Mouse (Mus musculus) frontal cortex, postnatal 10 days (tissue): ENCODE results near the gene Nkain2.
"Not testable (repeated sequence)": the region's sequence is repeated elsewhere in the genome, so short reads cannot be mapped to it uniquely, and the experiment has no call there.

ENCODE experiments used
- DNase-seq, 2 experiments: peaks; one replicate each; pipeline ENCODE4 v3.0.0; 2022; ENCODE audit warnings: low spot score in 2 of 2, mixed read lengths in 1 of 2

The Nkain2 gene

DNA sequence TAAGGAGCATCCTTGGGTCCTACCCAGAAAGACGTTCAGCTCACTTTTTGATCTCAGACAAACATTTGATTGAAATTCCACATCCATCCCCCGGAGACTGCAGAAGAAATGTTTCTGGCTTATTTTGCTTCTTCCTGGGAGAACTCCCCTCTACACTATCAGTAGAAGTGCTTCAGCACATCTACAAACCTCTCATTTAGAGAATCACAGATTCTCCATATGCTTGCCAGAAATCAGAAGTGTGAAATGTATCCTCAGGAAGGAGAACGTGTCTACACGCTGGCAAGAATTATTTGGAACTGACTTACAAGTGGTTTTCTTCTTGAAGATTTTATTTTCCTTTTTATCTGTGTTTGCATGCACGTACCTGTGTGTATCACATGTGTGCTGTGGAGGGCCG is 829.9 kb downstream of the Nkain2 start:
- no peak for DNase-seq

DNA sequence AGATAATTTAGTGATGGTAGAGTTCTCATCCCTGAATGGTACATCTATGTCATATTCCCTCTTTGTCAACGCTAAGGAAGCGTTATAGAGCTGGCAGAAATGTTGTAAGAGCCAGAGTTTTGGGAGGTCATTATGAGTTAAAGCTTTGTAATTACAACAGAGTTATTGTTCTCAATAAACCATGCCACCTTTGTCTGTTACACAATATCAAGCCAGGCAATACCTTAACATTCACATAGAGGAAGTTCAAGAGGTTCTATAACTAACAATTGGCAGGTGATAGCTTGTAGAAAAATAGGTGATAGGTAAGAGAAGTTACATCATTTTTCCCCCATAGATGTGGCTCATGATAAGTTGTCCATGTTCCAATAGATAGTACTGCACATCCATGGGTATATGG is 832.0 kb downstream of the Nkain2 start:
- DNase-seq, result no peak

DNA sequence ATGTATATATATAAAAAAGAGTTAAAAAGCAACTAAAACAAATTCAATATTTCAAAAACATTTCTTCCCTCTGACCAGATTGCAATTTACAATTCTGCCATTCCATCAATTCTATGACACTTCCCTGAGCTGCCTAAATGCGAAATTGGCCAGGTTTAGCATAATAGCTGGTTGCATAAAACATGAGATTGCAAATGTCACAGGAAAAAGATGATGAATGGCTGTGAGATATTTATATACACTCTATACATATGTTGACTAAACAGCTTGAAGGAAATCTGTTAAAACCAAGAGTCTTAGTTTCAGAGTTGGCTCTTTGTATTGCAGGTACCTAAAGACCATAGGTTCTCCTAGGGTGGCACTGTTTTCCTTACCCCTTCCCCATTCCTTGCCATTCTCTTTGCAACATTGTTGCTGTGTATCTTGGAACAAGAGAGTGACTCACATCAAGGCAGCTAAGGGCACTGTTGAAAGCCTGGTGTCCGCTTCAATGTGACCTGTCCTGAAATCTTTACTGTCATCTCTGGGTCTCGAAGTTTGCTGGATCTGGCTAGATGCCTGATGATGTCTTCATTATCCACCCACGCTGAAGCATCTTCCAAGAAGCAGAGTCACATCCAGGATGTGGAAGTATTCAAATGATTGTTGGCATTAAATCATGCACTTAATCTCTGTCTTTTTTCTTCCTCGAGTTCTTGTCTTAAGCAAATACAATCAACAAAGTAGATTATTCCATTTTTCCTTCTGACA is 837.5 kb downstream of the Nkain2 start:
- DNase-seq, result no peak

DNA sequence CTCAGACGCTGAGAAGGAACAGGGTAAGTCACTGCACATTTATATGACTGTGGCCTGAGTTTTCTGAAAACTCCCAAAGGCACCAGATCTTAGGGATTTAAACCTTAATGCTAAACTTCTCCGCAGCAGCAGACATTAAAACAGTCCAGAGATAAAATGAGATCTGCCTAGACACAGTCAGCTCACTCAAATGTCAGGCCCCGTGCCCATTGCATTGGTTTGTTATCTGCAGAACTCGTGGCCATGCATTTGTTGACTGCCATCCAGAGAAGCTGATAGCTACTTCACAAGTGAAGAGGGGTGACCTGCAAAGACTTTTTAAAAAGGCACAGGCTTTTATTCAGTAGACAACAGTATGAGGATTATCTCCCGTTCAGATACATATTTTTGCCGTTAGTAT is 838.2 kb downstream of the Nkain2 start:
- DNase-seq, result no peak

DNA sequence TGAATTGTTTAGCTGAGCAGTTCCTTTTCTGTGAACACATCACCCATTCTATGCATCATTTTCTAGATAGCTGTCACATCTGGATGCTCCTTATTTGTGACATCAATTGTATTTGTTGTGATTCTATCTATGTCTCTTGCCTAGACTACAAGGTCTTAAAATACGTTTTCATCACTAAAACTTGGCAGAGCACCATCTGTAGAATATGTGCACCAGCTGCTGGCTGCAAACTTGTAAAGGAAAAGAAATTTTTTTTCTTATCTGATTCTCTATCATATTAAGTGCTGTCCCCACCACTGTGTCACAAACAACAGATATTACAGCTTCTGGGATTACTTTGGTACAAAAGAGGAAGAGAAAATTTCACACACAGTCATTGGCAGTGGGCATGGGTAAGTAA is 860.3 kb downstream of the Nkain2 start:
- no peak for DNase-seq

DNA sequence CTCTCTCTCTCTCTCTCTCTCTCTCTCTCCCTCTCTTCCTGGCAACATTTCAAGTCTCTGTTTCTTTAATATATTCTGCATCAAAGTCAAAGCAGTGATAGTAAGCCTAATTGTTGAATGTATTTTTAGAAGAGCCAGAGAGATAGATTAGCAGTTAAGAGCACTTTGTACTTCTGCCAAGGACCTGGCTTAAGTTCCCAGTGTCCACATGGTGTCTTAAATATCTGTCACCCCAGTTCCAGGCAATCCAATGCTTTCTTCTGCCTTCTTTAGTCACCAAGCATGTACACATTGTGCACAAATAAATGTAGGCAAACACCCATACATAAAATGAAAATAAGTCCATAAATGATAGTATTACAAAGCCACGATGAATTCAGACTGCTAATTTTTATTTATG is 871.9 kb downstream of the Nkain2 start:
- no peak for DNase-seq

DNA sequence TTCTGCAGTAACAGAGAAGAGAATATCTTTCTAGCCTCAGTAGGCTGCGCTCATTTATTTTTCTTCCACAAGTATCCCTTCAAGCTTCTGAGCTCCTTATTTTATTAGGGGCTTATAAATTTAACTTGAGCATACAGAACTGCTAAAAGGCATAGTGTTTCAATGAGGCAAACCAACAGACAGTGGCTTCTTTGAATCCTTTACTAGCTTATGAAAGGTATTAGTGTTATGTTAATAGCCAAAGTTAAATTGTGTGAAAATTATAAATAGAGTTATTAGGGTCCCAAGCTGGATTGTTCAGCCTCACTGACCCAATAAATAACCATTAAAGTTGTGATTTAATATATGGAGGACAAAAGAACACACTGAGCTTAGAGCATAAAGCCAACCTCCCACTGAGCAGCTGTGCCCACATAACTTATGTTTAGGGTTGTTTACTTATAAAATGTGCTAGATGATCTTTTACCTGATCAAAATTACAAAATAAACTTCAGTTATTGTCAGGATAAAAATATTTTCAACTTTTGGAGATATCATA is 889.0 kb downstream of the Nkain2 start:
- DNase-seq, result no peak

DNA sequence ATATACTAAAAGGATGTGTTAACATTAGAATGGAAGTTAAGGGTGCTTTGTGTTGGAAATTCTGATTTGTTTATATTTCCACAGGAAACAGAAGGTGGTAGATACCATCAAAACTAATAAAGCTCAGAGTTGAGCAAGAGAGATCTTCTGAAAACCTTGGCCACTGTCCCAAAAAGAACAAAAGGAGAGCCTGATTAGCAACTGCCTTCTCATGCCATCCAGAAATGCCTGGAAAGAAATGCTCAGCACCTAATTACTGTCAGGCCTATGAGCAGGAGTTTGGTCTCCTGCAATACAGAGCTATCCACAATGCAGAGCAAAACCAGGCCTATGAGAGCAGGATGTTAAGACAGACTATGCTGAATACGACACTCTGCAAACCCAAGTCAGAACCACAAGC is 897.1 kb downstream of the Nkain2 start:
- no peak for DNase-seq

DNA sequence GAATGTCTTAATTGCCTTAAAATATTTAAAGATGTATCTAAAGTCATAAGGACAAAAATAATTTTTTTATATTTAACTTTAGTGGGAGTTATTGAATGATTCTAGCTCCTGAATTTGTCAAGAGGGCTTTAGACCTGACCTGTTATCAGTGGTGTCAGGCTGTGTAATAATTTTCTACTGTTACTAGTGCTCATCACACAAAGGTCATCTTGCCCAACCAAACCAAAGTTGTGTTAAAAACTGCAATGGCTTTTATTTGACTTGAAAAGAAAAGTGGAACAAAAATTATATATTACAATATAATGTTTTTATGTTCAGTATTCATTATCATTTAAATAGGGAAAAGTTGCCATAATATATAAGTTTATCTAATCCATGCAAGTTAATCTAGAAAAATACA is 911.9 kb downstream of the Nkain2 start:
- no peak for DNase-seq

DNA sequence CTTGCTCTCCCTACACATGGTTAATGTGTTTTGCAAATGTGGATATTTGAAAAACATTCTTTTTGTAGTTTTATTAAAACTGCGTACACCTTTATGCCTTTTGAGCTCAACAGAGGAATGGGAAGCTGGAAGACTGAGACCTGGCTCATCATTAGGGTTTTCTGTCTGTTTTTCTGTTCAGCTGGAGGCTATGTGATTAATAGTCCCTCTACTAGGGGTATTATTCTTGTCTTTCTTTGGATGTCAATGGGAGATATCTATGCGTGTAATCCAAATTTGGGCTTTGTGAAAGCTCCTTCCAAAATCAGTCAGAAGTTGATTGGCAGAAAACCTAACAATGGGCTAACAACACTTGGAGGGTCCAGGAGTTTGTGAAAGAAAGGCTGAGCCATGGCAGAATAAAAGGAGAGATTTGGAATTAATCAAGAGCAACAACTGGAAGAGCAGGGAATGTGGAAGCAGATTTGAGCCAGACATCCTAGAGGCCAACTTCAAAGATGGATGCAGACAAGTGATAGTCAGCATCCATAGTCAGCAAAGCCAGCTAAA is 943.0 kb downstream of the Nkain2 start:
- no peak for DNase-seq

DNA sequence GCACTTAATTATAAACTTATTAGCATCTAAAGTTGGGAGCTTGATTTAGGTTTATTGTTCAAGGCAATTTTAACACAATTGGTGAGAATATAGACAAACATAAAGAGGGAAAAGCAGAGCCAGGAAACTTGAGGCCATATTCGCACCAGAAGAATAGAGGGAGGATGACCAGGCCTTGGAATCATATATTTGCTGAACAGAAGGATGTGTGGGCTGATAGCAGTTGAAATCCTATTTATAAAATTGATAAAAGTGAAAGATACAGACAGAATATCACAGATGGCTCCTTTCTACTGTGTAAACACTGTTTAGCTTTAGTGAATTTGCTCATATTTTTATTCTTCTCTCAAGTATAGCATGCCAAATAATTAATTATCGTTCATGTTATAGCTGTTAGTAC is 958.3 kb downstream of the Nkain2 start:
- DNase-seq, result no peak

DNA sequence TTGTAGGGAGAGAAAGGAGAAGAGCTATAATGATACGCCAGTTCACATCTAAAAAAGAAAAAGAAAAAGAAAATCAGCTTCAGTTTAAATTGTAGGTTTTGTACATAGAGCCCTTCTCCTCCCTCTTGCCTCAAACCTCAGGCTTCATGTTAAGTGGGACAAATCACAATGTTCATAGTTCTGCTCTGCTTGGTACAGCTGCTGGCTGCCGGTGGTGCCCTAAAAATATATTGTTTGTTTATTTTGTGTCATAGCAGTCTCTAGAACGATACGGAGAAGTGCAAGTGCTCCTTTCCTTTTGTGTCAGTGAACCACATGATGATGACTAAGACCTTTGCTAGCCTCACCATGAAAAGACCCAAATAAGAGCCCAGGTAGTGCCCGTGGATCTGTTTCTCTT is 962.6 kb downstream of the Nkain2 start:
- DNase-seq, result no peak

DNA sequence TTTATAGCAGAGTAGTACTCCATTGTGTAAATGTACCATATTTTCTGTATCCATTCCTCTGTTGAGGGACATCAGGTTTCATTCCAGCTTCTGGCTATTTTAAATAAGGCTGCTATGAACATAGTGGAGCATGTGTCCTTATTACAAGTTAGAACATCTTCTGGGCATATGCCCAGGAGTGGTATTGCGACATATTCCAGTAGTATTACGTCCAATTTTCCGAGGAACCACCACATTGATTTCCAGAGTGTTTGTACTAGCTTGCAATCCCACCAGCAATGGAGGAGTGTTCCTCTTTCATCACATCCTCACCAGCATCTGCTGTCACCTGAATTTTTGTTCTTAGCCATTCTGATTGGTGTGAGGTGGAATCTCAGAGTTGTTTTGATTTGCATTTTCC is 969.4 kb downstream of the Nkain2 start:
- not testable (repeated sequence) for DNase-seq

DNA sequence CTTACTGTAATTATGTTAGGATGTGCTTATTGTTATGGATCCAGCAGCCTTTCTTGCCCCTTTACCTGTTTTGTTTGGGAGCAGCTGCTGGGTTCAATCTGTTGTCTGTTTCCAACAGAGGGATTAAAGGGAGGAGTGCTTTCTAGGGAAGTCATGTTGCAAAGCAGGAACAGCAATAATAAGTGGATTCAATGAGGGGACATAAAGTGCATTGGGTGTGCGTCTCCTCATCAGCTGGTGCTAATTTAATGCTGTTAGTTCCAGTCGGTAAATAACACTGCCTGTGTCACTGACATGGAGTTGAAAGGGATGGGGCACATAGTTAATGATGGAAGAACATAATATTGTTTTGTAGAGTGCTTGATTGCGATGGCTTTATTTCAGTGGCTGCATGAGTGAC is 982.8 kb downstream of the Nkain2 start:
- DNase-seq, result no peak

DNA sequence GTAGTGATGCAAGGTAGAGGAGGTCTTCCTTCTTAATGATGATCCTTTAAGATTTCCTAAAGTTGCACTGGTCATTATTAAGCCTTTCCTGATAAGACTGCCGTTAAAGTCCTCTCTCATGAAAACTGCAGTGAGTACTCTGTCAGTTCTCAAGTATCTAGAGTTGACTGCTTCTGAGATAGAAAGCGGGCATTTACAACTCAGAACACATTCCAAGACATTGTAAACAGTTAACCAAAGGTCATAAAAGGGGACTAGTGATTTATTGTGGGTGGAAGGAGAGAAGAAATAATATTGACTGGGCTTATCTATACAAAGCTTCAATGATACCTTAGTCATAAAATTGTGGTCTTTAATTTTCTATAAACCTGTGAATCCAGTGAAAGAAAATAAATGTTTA is 990.8 kb downstream of the Nkain2 start:
- no peak for DNase-seq

DNA sequence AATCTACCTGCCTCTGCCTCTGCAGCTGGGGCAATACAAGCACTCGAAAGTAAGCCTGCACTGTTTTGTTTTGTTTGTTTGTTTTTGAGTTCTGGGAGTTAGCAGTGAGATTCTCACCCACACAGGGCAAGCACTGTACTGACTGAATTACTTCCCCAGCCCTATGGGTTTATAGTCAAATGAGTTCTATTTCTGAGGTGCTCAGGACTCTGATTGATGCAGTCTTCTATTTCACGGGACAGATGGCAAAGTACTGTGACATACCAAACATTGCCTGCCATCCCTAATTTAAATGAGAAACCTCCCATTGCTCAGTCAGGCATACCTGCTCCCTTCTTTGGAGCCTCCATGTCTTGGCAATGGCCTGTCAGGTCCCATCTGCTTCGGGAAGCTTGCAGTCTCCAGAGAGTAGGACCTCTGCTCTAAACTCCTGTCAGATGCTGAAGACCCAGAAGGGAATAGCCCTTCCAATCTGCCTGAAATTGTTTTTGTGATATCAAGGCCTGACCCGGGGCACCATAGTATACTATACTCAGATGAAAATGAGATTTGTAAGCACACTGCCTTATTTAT is 1016.9 kb downstream of the Nkain2 start:
- DNase-seq, result no peak

DNA sequence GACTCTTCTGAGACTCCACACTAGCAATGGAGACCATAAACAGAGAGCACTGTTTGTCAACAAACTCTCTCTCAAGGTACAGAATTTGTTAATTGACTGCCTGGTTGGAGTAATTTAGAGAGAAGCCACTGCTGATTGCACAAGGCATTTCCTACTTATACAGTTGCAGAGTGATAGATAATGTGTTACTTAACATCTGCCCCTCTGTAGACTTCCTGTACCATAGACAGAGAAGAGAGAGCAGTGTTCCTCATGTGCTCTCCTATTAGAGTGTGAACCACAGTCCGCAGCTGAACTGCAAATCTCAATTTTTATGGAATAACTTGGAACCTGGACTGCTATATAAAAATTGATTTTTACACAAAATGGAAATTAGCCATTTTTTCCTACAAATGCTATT is 1022.0 kb downstream of the Nkain2 start:
- DNase-seq, result no peak

DNA sequence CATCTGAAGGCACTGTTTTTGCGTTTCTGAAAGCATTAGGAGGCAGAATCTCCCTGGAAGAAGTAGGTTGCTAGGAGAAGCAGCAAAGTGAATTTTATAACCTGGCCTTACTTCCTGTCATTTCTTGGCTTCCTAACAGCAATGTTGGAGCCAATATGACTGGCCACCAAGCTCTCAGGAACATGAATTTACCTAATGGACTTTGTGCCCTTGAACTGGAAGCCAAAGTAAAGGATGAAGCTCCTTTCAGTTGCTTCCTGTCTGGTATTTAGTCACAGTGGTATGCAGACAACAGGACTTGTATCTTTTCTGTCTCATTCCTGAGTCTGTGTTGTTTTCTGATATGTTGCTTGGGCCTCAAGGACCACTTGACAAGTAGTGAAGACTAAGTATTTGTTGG is 1063.2 kb downstream of the Nkain2 start:
- DNase-seq, result no peak

DNA sequence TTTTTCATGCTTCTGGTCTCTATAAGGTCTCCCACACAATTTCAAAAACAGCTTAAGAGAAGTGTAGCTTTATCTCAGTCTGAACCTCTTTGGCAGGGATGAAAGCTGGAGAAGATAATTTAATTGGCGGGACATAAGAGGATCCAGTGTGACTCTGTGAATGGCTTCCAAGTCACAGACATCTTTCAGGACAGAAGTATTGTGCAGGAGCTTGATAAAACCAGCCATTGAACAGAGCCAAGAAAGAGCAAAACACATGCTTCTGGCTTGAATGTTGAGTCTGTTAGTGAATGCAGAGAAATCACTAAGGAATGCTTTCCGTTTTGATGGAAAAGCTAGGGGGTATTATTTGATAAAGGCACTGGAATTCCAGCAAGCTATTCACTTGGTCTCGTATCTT is 1077.7 kb downstream of the Nkain2 start:
- no peak for DNase-seq

DNA sequence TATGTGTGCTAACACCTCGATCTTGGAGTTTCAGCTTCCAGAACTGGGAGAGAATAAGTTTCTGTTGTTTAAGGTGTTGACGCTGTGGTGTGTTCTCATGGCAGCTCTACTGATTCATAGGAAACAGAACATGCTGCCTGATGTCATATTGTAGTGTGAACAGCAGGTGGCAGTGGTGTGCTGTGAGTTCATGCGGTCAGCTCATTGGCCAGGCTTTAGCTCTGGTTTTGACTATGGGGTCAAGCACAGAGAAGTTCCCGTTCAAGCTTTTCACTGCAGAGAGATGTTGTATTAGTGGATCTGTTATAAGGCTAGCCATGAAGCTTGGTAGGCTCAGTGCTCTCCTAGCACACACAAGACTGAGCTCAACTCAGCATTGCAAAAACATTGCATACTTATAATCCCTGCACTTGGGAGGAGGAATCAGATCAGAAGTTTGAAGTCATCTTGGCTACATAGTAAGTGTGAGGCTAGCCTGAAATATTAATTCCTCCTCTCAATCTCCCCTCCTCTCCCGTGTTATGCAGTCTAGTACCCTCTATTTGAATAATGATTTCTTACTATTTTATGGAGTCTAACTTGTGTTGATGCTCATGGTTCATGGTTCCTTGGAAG is 1147.7 kb downstream of the Nkain2 start:
- peak; percentile 16 to 48 for DNase-seq

DNA sequence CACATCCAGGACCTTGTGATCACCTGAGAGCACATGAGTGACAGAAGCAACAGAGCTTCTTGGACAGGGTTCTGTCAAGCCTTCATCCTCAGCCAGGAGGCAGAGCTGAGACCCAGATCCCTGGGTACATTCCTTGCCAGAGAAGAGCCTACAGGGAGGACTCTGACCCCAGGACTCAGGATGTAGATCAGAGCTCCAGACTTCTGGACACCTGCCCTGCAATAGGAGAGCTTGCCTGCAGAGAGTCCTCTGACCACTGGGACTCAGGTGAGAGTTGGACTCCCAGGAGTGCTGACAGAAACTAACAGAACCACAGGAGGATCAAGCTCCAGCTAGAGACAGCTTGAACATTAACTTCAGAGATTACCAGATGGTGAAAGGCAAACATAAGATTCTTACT is 1162.2 kb downstream of the Nkain2 start:
- no peak for DNase-seq

DNA sequence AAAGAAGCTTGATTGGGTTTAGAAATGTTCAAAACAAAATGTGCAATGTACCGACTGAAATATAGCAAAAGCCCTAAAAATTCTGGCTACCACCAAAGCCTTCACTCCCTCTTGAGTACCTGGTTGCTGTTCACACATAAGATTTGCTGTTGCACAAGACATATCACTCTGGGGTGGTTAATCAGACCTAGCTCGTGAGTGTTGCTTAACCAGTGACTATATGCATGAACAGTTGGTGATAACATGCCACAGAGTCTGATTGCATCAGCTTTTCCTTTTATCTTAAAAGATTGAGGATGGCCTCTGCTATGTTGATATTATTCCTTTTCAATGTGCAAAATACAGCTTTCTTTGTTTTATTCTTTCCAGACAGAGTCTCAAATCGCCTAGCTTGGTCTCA is 1243.0 kb downstream of the Nkain2 start:
- no peak for DNase-seq

DNA sequence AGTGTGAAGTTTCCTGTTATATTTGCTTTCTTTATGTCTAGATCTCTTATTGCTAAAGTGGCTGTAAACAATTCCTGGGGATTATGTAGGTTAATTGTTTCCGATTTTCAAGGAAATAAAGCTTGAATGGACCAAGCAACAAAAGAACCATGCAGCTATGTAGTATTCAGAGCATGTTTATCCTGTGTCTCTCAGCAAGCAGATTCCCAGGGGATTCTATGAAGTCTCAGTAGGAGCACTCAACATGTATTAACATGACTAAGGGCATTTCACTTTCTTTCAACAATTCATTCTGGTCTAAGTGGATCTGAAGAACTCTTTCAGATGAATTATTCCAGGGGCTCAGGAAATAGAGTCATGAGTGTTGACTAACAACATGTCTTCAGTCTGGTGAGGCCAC is 1244.2 kb downstream of the Nkain2 start:
- DNase-seq, result no peak
